In genomic region chr2:71651662-71652061, GRCm38 (mm10) we compare ENCODE assay signal across 10 mouse cellular contexts.
DNase-seq lines count a peak whose midpoint lies in the region; ATAC-seq and TF ChIP-seq lines count a peak whose summit lies in the region.
"Had no signal": no experiment of that assay in that cellular context is flagged by ENCODE, and none has a peak within 500 bp of the region (broad histone marks: within the 10 kb centered on the region; RNA-seq: fewer than 3 reads in every experiment).

No protein-coding gene starts in this region.

- no peak for DNase-seq in left cerebral cortex, adult 2 months (ENCODE audit: extremely low spot score in 1 of 2, low spot score in 2 of 2)
- no peak for DNase-seq in left cerebral cortex, postnatal 4 days
- DNase-seq in hindbrain, embryonic 14.5 days (ENCODE audit: low spot score): no peak
- DNase-seq in gastrocnemius, postnatal 4 days (ENCODE audit: low spot score in 2 of 2): no peak
- no peak for DNase-seq in frontal cortex, adult 2 months (ENCODE audit: extremely low spot score in 1 of 2, low spot score in 1 of 2)
- DNase-seq in heart, postnatal 14 days: no peak

- no peaks in the 10 kb centered on the region for H3K27me3 ChIP-seq in embryonic facial prominence, embryonic 13.5 days
- no peaks in the 10 kb centered on the region for H3K27me3 ChIP-seq in hindbrain, embryonic 14.5 days (ENCODE audit: control insufficient read depth, insufficient read depth, low read length)
- no peaks in the 10 kb centered on the region for H3K27me3 ChIP-seq in midbrain, embryonic 16.5 days (ENCODE audit: control insufficient read depth, insufficient read depth, low read depth, low read length)

- intact Hi-C loops in left cerebral cortex, adult 2 months (cut with DNase I): loop anchor here (1.0 to 2.0 kb wide), 2 partner anchors 53 to 161 kb away; no protein-coding TSS in a partner anchor
- intact Hi-C loops in left cerebral cortex, postnatal 4 days (cut with DNase I): no loop called here
- intact Hi-C loops in heart, postnatal 14 days (cut with DNase I): no loop called here

- no peak for TF ChIP-seq CTCF in left cerebral cortex, adult 2 months (IDR thresholded peaks at IDR 0.05)

- 4% methylated on average over 2 of the region's 2 CpGs for WGBS in embryonic facial prominence, embryonic 13.5 days
- WGBS in hindbrain, embryonic 14.5 days: 5% methylated on average over 2 of the region's 2 CpGs
- WGBS in midbrain, embryonic 16.5 days: 13% methylated on average over 2 of the region's 2 CpGs

- peak overlapping the region; percentile 8; the same call in 1 of the 2 replicates for H3K27ac ChIP-seq in left cerebral cortex, adult 2 months
- H3K27ac ChIP-seq in embryonic facial prominence, embryonic 13.5 days: no peak overlapping the region
- no peak overlapping the region for H3K27ac ChIP-seq in hindbrain, embryonic 14.5 days
- peak overlapping the region; percentile 31; the same call in 1 of the 2 replicates for H3K27ac ChIP-seq in midbrain, embryonic 16.5 days (ENCODE audit: low read length)

- no peaks in the 10 kb centered on the region for H3K9me3 ChIP-seq in embryonic facial prominence, embryonic 13.5 days
- no peaks in the 10 kb centered on the region for H3K9me3 ChIP-seq in hindbrain, embryonic 14.5 days (ENCODE audit: control insufficient read depth, low read length)
- no peaks in the 10 kb centered on the region for H3K9me3 ChIP-seq in midbrain, embryonic 16.5 days (replicated peaks; ENCODE audit: control insufficient read depth, low read length, poor library complexity, severe bottlenecking)

- no peak for ATAC-seq in embryonic facial prominence, embryonic 13.5 days (ENCODE audit: insufficient number of reproducible peaks, insufficient read depth, low FRiP score, low TSS enrichment, low read depth)
- no peak for ATAC-seq in hindbrain, embryonic 14.5 days (ENCODE audit: low FRiP score)
- ATAC-seq in midbrain, embryonic 16.5 days: no peak
- ATAC-seq: intestine, postnatal 0 days had no signal

- H3K4me3 ChIP-seq in left cerebral cortex, adult 2 months: no peak overlapping the region
- H3K4me3 ChIP-seq in embryonic facial prominence, embryonic 13.5 days: no peak overlapping the region
- no peak overlapping the region for H3K4me3 ChIP-seq in hindbrain, embryonic 14.5 days (replicated peaks; ENCODE audit: low read length)
- H3K4me3 ChIP-seq in midbrain, embryonic 16.5 days (ENCODE audit: low read depth, low read length): no peak overlapping the region
- H3K4me3 ChIP-seq: erythroblast, embryonic 14.5 days had no signal

- no peak overlapping the region for H3K9ac ChIP-seq in embryonic facial prominence, embryonic 13.5 days
- H3K9ac ChIP-seq in hindbrain, embryonic 14.5 days: 0 out of 2 replicates have a peak overlapping the region, but pooled peaks have one; percentile 24
- no peak overlapping the region; the same call in 1 of the 2 replicates for H3K9ac ChIP-seq in midbrain, embryonic 16.5 days (ENCODE audit: low read depth, low read length)

- H3K4me1 ChIP-seq in embryonic facial prominence, embryonic 13.5 days: peaks cover 21% of the 10 kb centered on the region
- peaks cover 29% of the 10 kb centered on the region for H3K4me1 ChIP-seq in hindbrain, embryonic 14.5 days (replicated peaks; ENCODE audit: control insufficient read depth, insufficient read depth, low read length)
- peaks cover 29% of the 10 kb centered on the region for H3K4me1 ChIP-seq in midbrain, embryonic 16.5 days (ENCODE audit: control insufficient read depth, insufficient read depth, low read length)

- no peaks in the 10 kb centered on the region for H3K36me3 ChIP-seq in embryonic facial prominence, embryonic 13.5 days
- no peaks in the 10 kb centered on the region for H3K36me3 ChIP-seq in hindbrain, embryonic 14.5 days (replicated peaks; ENCODE audit: control insufficient read depth, insufficient read depth)
- no peaks in the 10 kb centered on the region for H3K36me3 ChIP-seq in midbrain, embryonic 16.5 days (ENCODE audit: control insufficient read depth, insufficient read depth, low read length)

- peak overlapping the region; percentile 19; the same call in 1 of the 2 replicates for H3K4me2 ChIP-seq in embryonic facial prominence, embryonic 13.5 days
- H3K4me2 ChIP-seq in hindbrain, embryonic 14.5 days (replicated peaks): 0 out of 2 replicates have a peak overlapping the region, but pooled peaks have one; percentile 28
- H3K4me2 ChIP-seq in midbrain, embryonic 16.5 days (ENCODE audit: low read length): no peak overlapping the region

Comparison
In these comparisons a context has a peak if more than half of its experiments do, and no peak if none do; other contexts are left out.
1. H3K27ac ChIP-seq: peak in left cerebral cortex, adult 2 months (single experiment) and midbrain, embryonic 16.5 days (single experiment); none in embryonic facial prominence, embryonic 13.5 days (single experiment) and hindbrain, embryonic 14.5 days (single experiment).